ENCODE assay signal across 13 mouse cellular contexts in genomic region chr14:76024641-76025040, GRCm38 (mm10).
"Had no signal": no experiment of that assay in that cellular context is flagged by ENCODE, and none has a peak within 500 bp of the region (broad histone marks: within the 10 kb centered on the region; RNA-seq: fewer than 3 reads in every experiment).

No protein-coding gene starts in this region.

- DNase-seq: kidney, adult 2 months; kidney, postnatal 14 days; lung, embryonic 14.5 days; lung, postnatal 10 days; right cerebral cortex, postnatal 25 days; thymus, adult 18-20 months; thymus, postnatal 14 days had no signal

- H3K4me3 ChIP-seq: kidney, embryonic 15.5 days; limb, embryonic 15.5 days; liver, embryonic 12.5 days; megakaryocyte, embryonic 14.5 days; midbrain, embryonic 12.5 days had no signal

- H3K4me1 ChIP-seq: kidney, embryonic 15.5 days; limb, embryonic 15.5 days; liver, embryonic 12.5 days had no signal

- ATAC-seq: liver, embryonic 12.5 days had no signal

- H3K4me2 ChIP-seq: kidney, embryonic 15.5 days; limb, embryonic 15.5 days; liver, embryonic 12.5 days; lung, embryonic 14.5 days; midbrain, embryonic 12.5 days had no signal

- H3K27ac ChIP-seq: kidney, embryonic 15.5 days; limb, embryonic 15.5 days; liver, embryonic 12.5 days; macrophage; midbrain, embryonic 12.5 days had no signal

- H3K36me3 ChIP-seq: kidney, embryonic 15.5 days; limb, embryonic 15.5 days; liver, embryonic 12.5 days; midbrain, embryonic 12.5 days had no signal

- H3K27me3 ChIP-seq: kidney, embryonic 15.5 days; limb, embryonic 15.5 days; liver, embryonic 12.5 days; midbrain, embryonic 12.5 days had no signal

- H3K9me3 ChIP-seq: kidney, embryonic 15.5 days; limb, embryonic 15.5 days; liver, embryonic 12.5 days; midbrain, embryonic 12.5 days had no signal

- H3K9ac ChIP-seq: kidney, embryonic 15.5 days; limb, embryonic 15.5 days; liver, embryonic 12.5 days; lung, embryonic 14.5 days; midbrain, embryonic 12.5 days had no signal
